Mouse (Mus musculus) neural tube, embryonic 15.5 days (tissue): ENCODE results near the gene Car8. TPM values are rescaled to one million over a fixed set of nuclear protein-coding genes. Genes with fewer than 3 reads are reported as not detected.
A peak's percentile ranks its signal among the peaks of the same experiment; 100 is the strongest.
"Not testable (repeated sequence)": the region's sequence is repeated elsewhere in the genome, so short reads cannot be mapped to it uniquely, and the experiment has no call there.

Source experiments
- ATAC-seq: fragments of 200-750 bp; cut with Nextera tagmentation; 2 replicates; pipeline ENCODE4 v1.8.0; 2017; ENCODE audit warnings: mild to moderate bottlenecking, moderate TSS enrichment, moderate library complexity; ENCODE audit not compliant: low FRiP score
- H3K27ac ChIP-seq: fragments of 300-500 bp; sonication (generic); replicated peaks from 2 replicates; pipeline ENCODE4 v1.5.1; 2015; ENCODE audit warnings: mild to moderate bottlenecking, inconsistent platforms
- H3K27me3 ChIP-seq: fragments of 300-500 bp; sonication (generic); replicated peaks from 2 replicates; pipeline ENCODE4 v1.6.1; 2015; ENCODE audit warnings: inconsistent platforms
- H3K36me3 ChIP-seq: fragments of 300-500 bp; sonication (generic); 2 replicates; pipeline ENCODE4 v1.6.1; 2015; ENCODE audit warnings: inconsistent platforms
- H3K4me1 ChIP-seq: fragments of 300-500 bp; sonication (generic); 2 replicates; pipeline ENCODE4 v1.6.1; 2015; ENCODE audit warnings: inconsistent platforms
- H3K4me2 ChIP-seq: fragments of 300-500 bp; sonication (generic); 2 replicates; pipeline ENCODE4 v1.6.1; 2015; ENCODE audit warnings: inconsistent platforms, mild to moderate bottlenecking, moderate library complexity
- H3K4me3 ChIP-seq: fragments of 300-500 bp; sonication (generic); replicated peaks from 2 replicates; pipeline ENCODE4 v1.5.1; 2015; ENCODE audit warnings: mild to moderate bottlenecking, inconsistent platforms
- H3K9ac ChIP-seq: fragments of 300-500 bp; sonication (generic); replicated peaks from 2 replicates; pipeline ENCODE4 v1.6.1; 2015; ENCODE audit warnings: mild to moderate bottlenecking, inconsistent platforms
- H3K9me3 ChIP-seq: fragments of 300-500 bp; sonication (generic); replicated peaks from 2 replicates; pipeline ENCODE4 v1.6.1; 2016; ENCODE audit warnings: inconsistent platforms
- WGBS: fragments of 180-500 bp; shearing (Covaris S2); methylation state at CpG from one replicate; pipeline ENCODE4 v1.1.7; 2015; ENCODE audit warnings: mixed read lengths; 5-methylcytosine and 5-hydroxymethylcytosine counted together
- microRNA-seq: library from miRNA; unstranded; fragments of <30 nt; microRNA quantifications from one replicate; pipeline ENCODE4, GENCODE M21; 2017
- polyA plus RNA-seq: library from polyadenylated mRNA; unstranded; fragments of >200 nt; fragmentation: Nextera tagmentation; extraction: Ambion mirVana; gene quantifications from 2 replicates; pipeline ENCODE4 v1.2.1, GENCODE M21; 2015

The Car8 gene
- polyA plus RNA-seq, 1 experiment from 2014 or later: 6.4 TPM

- no peaks in the 10 kb centered on the region for H3K27me3 ChIP-seq
- no peak overlapping the region for H3K4me2 ChIP-seq
- ATAC-seq: no peak
- 69% methylated on average over 3 of the region's 3 CpGs for WGBS
- H3K4me1 ChIP-seq: peaks cover 7% of the 10 kb centered on the region
- no peaks in the 10 kb centered on the region for H3K9me3 ChIP-seq
- no peaks in the 10 kb centered on the region for H3K36me3 ChIP-seq
- no peak overlapping the region for H3K27ac ChIP-seq
- H3K4me3 ChIP-seq: no peak overlapping the region
- no peak overlapping the region for H3K9ac ChIP-seq
Measured at GRCm38 (mm10) chr4:8101466-8101865, 137.4 kb downstream of the Car8 start.

GRCm38 (mm10) chr4:8098084-8098483 is 140.8 kb downstream of the Car8 start:
- no peaks in the 10 kb centered on the region; the same call in 1 of the 2 replicates for H3K9me3 ChIP-seq
- peaks cover 7% of the 10 kb centered on the region for H3K4me1 ChIP-seq
- H3K27ac ChIP-seq: no peak overlapping the region
- peak; percentile 41; the same call in 1 of the 2 replicates for ATAC-seq
- H3K4me2 ChIP-seq: no peak overlapping the region
- WGBS: 11% methylated on average over 4 of the region's 4 CpGs
- no peaks in the 10 kb centered on the region for H3K36me3 ChIP-seq
- no peak overlapping the region for H3K4me3 ChIP-seq
- no peak overlapping the region for H3K9ac ChIP-seq
- no peaks in the 10 kb centered on the region for H3K27me3 ChIP-seq

GRCm38 (mm10) chr4:8097683-8098082 is 141.2 kb downstream of the Car8 start:
- Histone ChIP-seq H3K27me3 (no peaks in the 10 kb centered on the region), H3K36me3 (no peaks in the 10 kb centered on the region), H3K4me3 (no peak overlapping the region), H3K27ac (no peak overlapping the region), H3K9ac (no peak overlapping the region), H3K4me2 (no peak overlapping the region), H3K9me3 (no peaks in the 10 kb centered on the region; the same call in 1 of the 2 replicates), H3K4me1 (peaks cover 7% of the 10 kb centered on the region)
- no peak for ATAC-seq
- WGBS: 13% methylated on average over 3 of the region's 3 CpGs

- H3K4me2 ChIP-seq, H3K9me3 ChIP-seq, H3K36me3 ChIP-seq, H3K4me3 ChIP-seq, ATAC-seq, H3K27me3 ChIP-seq, H3K27ac ChIP-seq, H3K4me1 ChIP-seq, H3K9ac ChIP-seq: not testable (repeated sequence)
- 59% methylated on average over 3 of the region's 3 CpGs for WGBS
Measured at GRCm38 (mm10) chr4:8093566-8093965, 145.3 kb downstream of the Car8 start.

Small RNA genes within 50 kb of the gene (microRNA-seq; reads per million reads assigned to microRNA genes)
- not detected for gene Gm25355
